In the genomic region with DNA sequence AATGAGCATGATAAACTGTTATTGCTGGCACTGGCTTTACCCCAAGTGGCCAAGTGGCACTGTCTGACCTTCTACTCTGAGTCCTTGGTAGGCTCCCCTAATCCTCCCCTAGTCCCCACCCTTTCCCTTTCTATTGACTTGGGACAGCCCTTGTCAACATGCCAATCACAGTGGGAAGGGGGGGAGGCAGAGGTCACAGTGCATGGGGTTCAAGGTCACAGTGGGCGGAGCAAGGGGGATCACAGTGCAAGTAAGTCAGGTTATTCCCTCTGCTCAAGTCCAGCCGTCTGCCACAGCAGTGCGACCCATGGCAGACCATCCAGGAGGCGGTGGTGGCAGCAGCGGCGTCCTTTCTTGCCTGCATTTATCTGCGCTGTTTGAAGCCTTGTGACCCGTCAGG, we compare ENCODE assay signal across 20 mouse cellular contexts. TPM values are rescaled to one million over a fixed set of nuclear protein-coding genes. Genes with fewer than 3 reads are reported as not detected.
DNase-seq lines count a peak whose midpoint lies in the region; ATAC-seq and TF ChIP-seq lines count a peak whose summit lies in the region.
"Had no signal": no experiment of that assay in that cellular context is flagged by ENCODE, and none has a peak within 500 bp of the region (broad histone marks: within the 10 kb centered on the region; RNA-seq: fewer than 3 reads in every experiment).

No protein-coding gene starts in this region.

- 83% methylated on average over 8 of the region's 8 CpGs for WGBS in heart, embryonic 10.5 days
- 83% methylated on average over 8 of the region's 8 CpGs for WGBS in heart, adult 2 months
- WGBS in liver, embryonic 12.5 days (ENCODE audit: insufficient replicate concordance): 83% methylated on average over 8 of the region's 8 CpGs

- intact Hi-C loops in heart, adult 2 months (cut with DNase I): no loop called here
- intact Hi-C loops in left cerebral cortex, adult 2 months (cut with DNase I): no loop called here

- DNase-seq in heart, embryonic 10.5 days (ENCODE audit: low spot score): no peak
- DNase-seq in heart, adult 2 months: no peak
- peak; percentile 36 for DNase-seq in kidney, adult 9 months
- no peak for DNase-seq in kidney, adult 11 months
- no peak for DNase-seq in urinary bladder, postnatal 25 days (ENCODE audit: low spot score)
- no peak for DNase-seq in left cerebral cortex, adult 2 months (ENCODE audit: extremely low spot score in 1 of 2, low spot score in 2 of 2)
- DNase-seq: cerebellum, adult 9-10 months; kidney, postnatal 10 days; lung, embryonic 14.5 days; thymus, postnatal 14 days had no signal

- H3K4me3 ChIP-seq in heart, embryonic 10.5 days: no peak overlapping the region
- no peak overlapping the region for H3K4me3 ChIP-seq in heart, adult 2 months
- 0 out of 2 replicates have a peak overlapping the region, but pooled peaks have one; percentile 2 for H3K4me3 ChIP-seq in ES-Bruce4 (ENCODE audit: low read depth, low read length)
- H3K4me3 ChIP-seq in liver, embryonic 12.5 days: no peak overlapping the region
- no peak overlapping the region for H3K4me3 ChIP-seq in left cerebral cortex, adult 2 months
- H3K4me3 ChIP-seq: forebrain, embryonic 15.5 days; gastrocnemius, adult 2 months had no signal

- no peak for TF ChIP-seq EP300 in heart, adult 2 months (IDR thresholded peaks at IDR 0.05; ENCODE audit: insufficient read depth, low read depth, low read length)
- TF ChIP-seq EP300 in ES-Bruce4 (IDR thresholded peaks at IDR 0.05; ENCODE audit: insufficient read depth, low read depth, low read length): peak; percentile 91

- peaks cover 87% of the 10 kb centered on the region for H3K36me3 ChIP-seq in heart, embryonic 10.5 days
- no peaks in the 10 kb centered on the region for H3K36me3 ChIP-seq in heart, adult 2 months (ENCODE audit: control insufficient read depth, insufficient read depth, low read length)
- H3K36me3 ChIP-seq in ES-Bruce4 (ENCODE audit: control insufficient read depth, insufficient read depth, low read length, poor library complexity, severe bottlenecking): peaks cover 7% of the 10 kb centered on the region
- peaks cover 99% of the 10 kb centered on the region for H3K36me3 ChIP-seq in liver, embryonic 12.5 days

- H3K4me1 ChIP-seq in heart, embryonic 10.5 days: peaks cover 40% of the 10 kb centered on the region
- peaks cover 8% of the 10 kb centered on the region for H3K4me1 ChIP-seq in heart, adult 2 months (ENCODE audit: control insufficient read depth, insufficient read depth, low read length)
- peaks cover 23% of the 10 kb centered on the region for H3K4me1 ChIP-seq in ES-Bruce4 (ENCODE audit: control insufficient read depth, insufficient read depth, low read length)
- H3K4me1 ChIP-seq in liver, embryonic 12.5 days: peaks cover 9% of the 10 kb centered on the region
- H3K4me1 ChIP-seq: forebrain, embryonic 15.5 days had no signal

- TF ChIP-seq POLR2A in heart, adult 2 months (IDR thresholded peaks at IDR 0.05; ENCODE audit: insufficient read depth, low read depth, low read length): no peak
- no peak for TF ChIP-seq POLR2A in ES-Bruce4 (IDR thresholded peaks at IDR 0.05; ENCODE audit: insufficient read depth, low read length)

- TF ChIP-seq CTCF in heart, adult 2 months (IDR thresholded peaks at IDR 0.05): no peak
- TF ChIP-seq CTCF in ES-Bruce4 (IDR thresholded peaks at IDR 0.05; ENCODE audit: low read depth, low read length): no peak
- no peak for TF ChIP-seq CTCF in left cerebral cortex, adult 2 months (IDR thresholded peaks at IDR 0.05)

- H3K27me3 ChIP-seq in heart, embryonic 10.5 days (ENCODE audit: insufficient read depth, poor library complexity, severe bottlenecking): no peaks in the 10 kb centered on the region
- H3K27me3 ChIP-seq in heart, adult 2 months (ENCODE audit: control insufficient read depth, insufficient read depth, low read length): no peaks in the 10 kb centered on the region
- H3K27me3 ChIP-seq in ES-Bruce4 (ENCODE audit: control insufficient read depth, insufficient read depth, low read length, poor library complexity, severe bottlenecking): no peaks in the 10 kb centered on the region
- H3K27me3 ChIP-seq in liver, embryonic 12.5 days (replicated peaks): no peaks in the 10 kb centered on the region
- H3K27me3 ChIP-seq: forebrain, embryonic 15.5 days had no signal

- peak overlapping the region; percentile 47; the same call in 1 of the 2 replicates for H3K27ac ChIP-seq in heart, embryonic 10.5 days
- H3K27ac ChIP-seq in heart, adult 2 months: no peak overlapping the region
- H3K27ac ChIP-seq in ES-Bruce4 (ENCODE audit: insufficient read depth, low read length): 0 out of 2 replicates have a peak overlapping the region, but pooled peaks have one; percentile 5
- H3K27ac ChIP-seq in liver, embryonic 12.5 days: no peak overlapping the region
- H3K27ac ChIP-seq in left cerebral cortex, adult 2 months: no peak overlapping the region
- H3K27ac ChIP-seq: forebrain, embryonic 15.5 days had no signal

- H3K9me3 ChIP-seq in heart, embryonic 10.5 days: no peaks in the 10 kb centered on the region; the same call in 1 of the 2 replicates
- H3K9me3 ChIP-seq in ES-Bruce4 (replicated peaks; ENCODE audit: control insufficient read depth, insufficient read depth, low read length, poor library complexity, severe bottlenecking): peaks cover 4% of the 10 kb centered on the region; the same call in 1 of the 2 replicates
- 0 out of 2 replicates have a peak, but pooled peaks cover 6% of the 10 kb centered on the region for H3K9me3 ChIP-seq in liver, embryonic 12.5 days (replicated peaks)
- H3K9me3 ChIP-seq: forebrain, embryonic 15.5 days had no signal

- H3K4me2 ChIP-seq in liver, embryonic 12.5 days: no peak overlapping the region
- H3K4me2 ChIP-seq: forebrain, embryonic 15.5 days; heart, embryonic 11.5 days; lung, embryonic 14.5 days had no signal

- ATAC-seq in liver, embryonic 12.5 days: 0 out of 2 replicates have a peak, but pooled peaks have one; percentile 25
- ATAC-seq: forebrain, embryonic 15.5 days had no signal

- no peaks in the 10 kb centered on the region for H3K79me2 ChIP-seq in heart, adult 2 months (replicated peaks; ENCODE audit: control insufficient read depth, insufficient read depth, low read length)

- no peak overlapping the region for H3K9ac ChIP-seq in heart, adult 2 months (ENCODE audit: low read depth, low read length)
- no peak overlapping the region for H3K9ac ChIP-seq in ES-Bruce4 (ENCODE audit: low read depth, poor library complexity, severe bottlenecking)
- H3K9ac ChIP-seq in liver, embryonic 12.5 days: no peak overlapping the region
- H3K9ac ChIP-seq: forebrain, embryonic 15.5 days; lung, embryonic 14.5 days had no signal

RNA-seq across cellular contexts. Expression of a gene that starts 24.2 kb away (rescaled TPM):
- 36.6 and 39.0 TPM in 2 replicates for polyA plus RNA-seq in heart, embryonic 10.5 days (2016; fragmentation: Nextera tagmentation; extraction: Ambion mirVana)
- 100 to 1,000 TPM in 1 of 2 experiments, 10 to 100 TPM in 1; 90.0 to 106 TPM for total RNA-seq in heart, adult 2 months (2021)
- 32.1 and 33.1 TPM in 2 replicates for polyA plus RNA-seq in heart, adult 2 months (2012; rRNA removed)
- polyA plus RNA-seq in ES-Bruce4 (2011; ENCODE audit: insufficient read depth, insufficient read length, low read depth, missing spikeins): 122 and 136 TPM in 2 replicates
- polyA plus RNA-seq in liver, embryonic 12.5 days (2016; fragmentation: Nextera tagmentation; extraction: Ambion mirVana): 21.3 and 22.1 TPM in 2 replicates
- 10 to 100 TPM; 44.4 to 59.1 TPM for total RNA-seq in left cerebral cortex, adult 2 months (2021)

RNA-seq across cellular contexts. Expression of a gene that starts 27.3 kb away (rescaled TPM):
- polyA plus RNA-seq in heart, embryonic 10.5 days (2016; fragmentation: Nextera tagmentation; extraction: Ambion mirVana): 0.05 TPM in 1 of 2 replicates, not detected in the other
- total RNA-seq in heart, adult 2 months (2021): not detected
- polyA plus RNA-seq in heart, adult 2 months (2012; rRNA removed): 0.16 and 0.20 TPM in 2 replicates
- polyA plus RNA-seq in ES-Bruce4 (2011; ENCODE audit: insufficient read depth, insufficient read length, low read depth, missing spikeins): 0.67 TPM in 1 of 2 replicates, not detected in the other
- 0.05 TPM in 1 of 2 replicates, not detected in the other for polyA plus RNA-seq in liver, embryonic 12.5 days (2016; fragmentation: Nextera tagmentation; extraction: Ambion mirVana)
- under 1 TPM; 0.26 to 0.61 TPM for total RNA-seq in left cerebral cortex, adult 2 months (2021)
- total RNA-seq: gastrocnemius, adult 2 months; megakaryocyte-erythroid progenitor cell, adult 5-6 weeks; MEL had no signal
- polyA plus RNA-seq: brain, embryonic 14.5 days; neural tube, embryonic 11.5 days; small intestine, adult 2 months had no signal

RNA-seq across cellular contexts. Expression of a gene that starts 32.3 kb away (rescaled TPM):
- polyA plus RNA-seq in heart, embryonic 10.5 days (2016; fragmentation: Nextera tagmentation; extraction: Ambion mirVana): 16.3 and 21.8 TPM in 2 replicates
- total RNA-seq in heart, adult 2 months (2021): 10 to 100 TPM in 1 of 2 experiments, 1 to 10 TPM in 1; 9.0 to 11.3 TPM
- 7.6 and 11.9 TPM in 2 replicates for polyA plus RNA-seq in heart, adult 2 months (2012; rRNA removed)
- polyA plus RNA-seq in ES-Bruce4 (2011; ENCODE audit: insufficient read depth, insufficient read length, low read depth, missing spikeins): 24.6 and 31.8 TPM in 2 replicates
- 21.6 and 26.0 TPM in 2 replicates for polyA plus RNA-seq in liver, embryonic 12.5 days (2016; fragmentation: Nextera tagmentation; extraction: Ambion mirVana)
- 10 to 100 TPM; 29.3 to 30.3 TPM for total RNA-seq in left cerebral cortex, adult 2 months (2021)

RNA-seq across cellular contexts. Expression of a gene that starts 37.2 kb away (rescaled TPM):
- 41.9 and 53.4 TPM in 2 replicates for polyA plus RNA-seq in heart, embryonic 10.5 days (2016; fragmentation: Nextera tagmentation; extraction: Ambion mirVana)
- 10 to 100 TPM; 13.9 to 14.9 TPM for total RNA-seq in heart, adult 2 months (2021)
- 21.2 and 24.5 TPM in 2 replicates for polyA plus RNA-seq in heart, adult 2 months (2012; rRNA removed)
- polyA plus RNA-seq in ES-Bruce4 (2011; ENCODE audit: insufficient read depth, insufficient read length, low read depth, missing spikeins): 27.7 and 34.6 TPM in 2 replicates
- polyA plus RNA-seq in liver, embryonic 12.5 days (2016; fragmentation: Nextera tagmentation; extraction: Ambion mirVana): 136 and 143 TPM in 2 replicates
- 10 to 100 TPM; 44.9 to 45.9 TPM for total RNA-seq in left cerebral cortex, adult 2 months (2021)

RNA-seq across cellular contexts. Expression of a gene that starts 55.0 kb away (rescaled TPM):
- 4.7 and 6.4 TPM in 2 replicates for polyA plus RNA-seq in heart, embryonic 10.5 days (2016; fragmentation: Nextera tagmentation; extraction: Ambion mirVana)
- 1 to 10 TPM; 4.6 to 4.9 TPM for total RNA-seq in heart, adult 2 months (2021)
- 5.1 and 8.1 TPM in 2 replicates for polyA plus RNA-seq in heart, adult 2 months (2012; rRNA removed)
- 35.0 TPM in 2 replicates for polyA plus RNA-seq in ES-Bruce4 (2011; ENCODE audit: insufficient read depth, insufficient read length, low read depth, missing spikeins)
- polyA plus RNA-seq in liver, embryonic 12.5 days (2016; fragmentation: Nextera tagmentation; extraction: Ambion mirVana): 1.8 and 2.0 TPM in 2 replicates
- 10 to 100 TPM; 68.1 to 71.3 TPM for total RNA-seq in left cerebral cortex, adult 2 months (2021)

Comparison
In these comparisons a context has a peak if more than half of its experiments do, and no peak if none do; other contexts are left out.
1. H3K27ac ChIP-seq: peak in heart, embryonic 10.5 days (single experiment) and ES-Bruce4 (single experiment); none in heart, adult 2 months (single experiment), liver, embryonic 12.5 days (single experiment) and left cerebral cortex, adult 2 months (single experiment).